Mouse (Mus musculus): ENCODE results near the gene Olfr826.
"Not testable (repeated sequence)": the region's sequence is repeated elsewhere in the genome, so short reads cannot be mapped to it uniquely, and the experiment has no call there.

Gene Olfr826

DNA sequence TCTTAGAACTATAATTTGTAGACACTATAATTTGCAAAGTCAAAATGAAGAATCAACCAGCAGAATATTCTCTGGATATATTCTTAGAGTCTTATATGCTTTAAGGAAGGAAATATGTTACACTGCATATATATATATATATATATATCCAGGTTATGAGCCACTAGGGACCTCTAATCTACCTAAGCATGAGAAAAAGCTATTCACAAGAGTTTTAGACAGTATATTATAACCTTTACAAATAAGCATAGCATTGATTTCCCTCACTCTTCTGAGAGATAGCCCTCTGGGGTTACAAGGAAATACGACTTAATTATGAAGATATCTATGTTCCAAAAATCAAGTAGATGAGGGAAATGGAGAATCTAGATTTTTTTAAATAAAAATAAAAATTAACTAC, at the start of gene Olfr826:
TSS of gene Olfr826 (minus strand) at position 101 of the 400 bp plus-strand sequence.
- no peak for DNase-seq

DNA sequence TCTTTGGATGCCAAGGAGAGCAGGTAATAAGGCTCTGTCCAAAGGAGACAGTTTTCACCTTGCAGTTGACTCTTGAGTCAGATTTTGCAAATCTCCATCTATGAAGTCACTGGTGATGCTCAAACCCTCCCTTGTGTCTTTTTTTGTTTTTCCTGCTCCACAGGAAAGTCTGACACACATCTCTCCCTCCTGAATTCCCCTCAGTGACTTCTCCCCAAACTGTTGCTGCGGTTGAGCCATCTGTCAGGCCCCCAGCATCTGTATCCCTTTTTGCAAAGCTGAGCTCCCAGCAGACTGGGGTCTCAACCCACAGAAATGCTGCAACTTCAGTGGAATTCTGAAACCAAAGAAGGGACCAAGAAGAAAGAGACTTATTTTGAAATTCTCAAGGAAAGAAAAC, 48.1 kb upstream of the Olfr826 start:
- no peak for DNase-seq

DNA sequence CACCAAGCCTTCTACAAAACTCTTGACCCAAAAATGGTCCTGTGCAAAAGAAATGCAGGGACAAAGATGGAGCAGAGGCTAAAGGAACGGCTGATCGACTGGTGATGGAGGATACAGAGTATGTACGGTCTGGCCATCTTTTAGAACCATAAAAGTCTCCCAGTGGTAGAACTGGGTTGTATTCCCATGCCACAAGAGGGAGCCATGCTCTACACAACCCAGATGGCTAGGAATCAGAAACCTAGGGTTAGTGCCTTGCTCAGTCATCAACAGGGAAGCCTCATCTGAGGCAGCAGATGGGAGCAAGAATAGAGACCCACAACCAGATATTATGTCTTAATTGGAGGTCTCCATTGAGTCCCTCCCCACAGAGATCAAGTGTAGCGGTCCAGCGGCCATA, 45.6 kb upstream of the Olfr826 start:
- DNase-seq: no peak

DNA sequence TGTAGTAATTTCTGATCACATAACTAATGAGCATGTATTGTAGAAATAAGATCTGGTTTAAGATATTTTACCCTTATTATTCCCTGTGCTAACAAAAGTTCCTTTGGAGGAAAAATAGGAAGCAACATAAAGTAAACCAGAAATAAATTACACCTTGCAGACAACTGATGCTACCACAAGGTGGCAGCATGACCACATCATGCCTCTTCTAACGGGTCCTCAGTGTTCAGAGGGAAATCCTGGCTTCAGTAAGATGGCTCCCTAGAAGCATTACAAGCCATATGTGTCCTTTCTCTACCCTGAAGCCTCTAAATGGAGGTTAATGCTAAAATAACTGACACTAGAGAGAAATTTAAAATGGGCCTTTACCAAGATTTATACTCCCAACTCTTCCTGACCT, 44.3 kb upstream of the Olfr826 start:
- peak; percentile 54 for DNase-seq

DNA sequence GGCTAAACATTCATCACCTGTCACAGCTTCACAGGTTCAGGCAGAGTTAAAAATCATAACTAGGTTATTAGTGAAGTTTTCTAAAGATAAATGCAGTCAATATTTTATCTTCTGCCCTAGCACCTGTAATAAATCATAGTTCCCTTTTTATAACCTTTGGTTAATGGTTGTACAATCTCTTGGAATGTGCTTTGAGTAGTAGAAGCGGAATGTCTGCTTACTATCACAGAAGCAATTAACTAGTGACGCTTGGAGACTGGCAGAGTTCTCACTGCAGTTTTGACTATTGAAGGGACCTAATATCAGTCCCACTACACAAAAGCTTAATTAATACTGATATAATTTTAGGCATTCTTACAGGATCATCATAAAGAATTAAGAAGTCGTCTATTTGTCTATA, 41.0 kb upstream of the Olfr826 start:
- DNase-seq: no peak

DNA sequence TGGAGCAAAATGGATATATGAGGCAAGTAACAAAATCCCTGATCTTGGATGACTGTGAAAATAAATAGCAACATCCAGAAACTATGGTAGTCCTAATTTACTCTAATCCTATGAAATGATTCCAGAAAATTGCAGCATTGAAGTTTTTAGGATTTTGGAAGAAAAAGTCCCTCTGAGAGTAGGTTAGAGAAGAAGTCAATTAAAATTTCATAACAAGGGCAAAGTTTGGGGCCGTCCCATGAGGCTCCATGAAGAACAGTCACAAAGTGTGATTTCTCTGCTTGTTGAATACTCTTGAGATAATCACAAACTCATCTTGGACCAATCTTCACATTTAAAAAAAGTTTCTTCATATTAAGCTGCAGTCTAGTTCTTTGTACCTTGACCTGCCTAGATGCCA, 30.3 kb upstream of the Olfr826 start, which contains the start of gene Olfr827:
TSS of gene Olfr827 (minus strand) at position 101 of the 400 bp plus-strand sequence.
- DNase-seq: no peak

DNA sequence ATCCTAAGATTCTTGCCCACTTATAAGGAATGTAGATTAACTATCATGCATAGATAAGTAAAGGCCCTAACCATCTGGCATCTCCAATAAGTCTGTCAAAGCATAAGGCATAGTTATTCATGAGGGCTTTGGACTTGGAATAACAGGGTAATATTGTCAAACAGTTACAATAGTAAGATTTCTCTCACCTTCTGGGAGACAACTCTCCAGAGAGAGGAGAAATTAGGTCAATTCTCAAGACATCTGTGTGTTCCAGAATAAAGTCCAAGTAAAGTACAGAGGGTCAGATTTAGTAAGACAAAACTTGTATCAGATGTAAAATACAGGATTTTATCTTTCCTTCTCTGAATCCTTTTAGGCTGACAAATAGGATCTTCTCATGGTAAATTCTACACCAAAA, 17.3 kb downstream of the Olfr826 start, which contains the start of gene Olfr825:
TSS of gene Olfr825 (minus strand) at position 101 of the 400 bp plus-strand sequence.
- no peak for DNase-seq

DNA sequence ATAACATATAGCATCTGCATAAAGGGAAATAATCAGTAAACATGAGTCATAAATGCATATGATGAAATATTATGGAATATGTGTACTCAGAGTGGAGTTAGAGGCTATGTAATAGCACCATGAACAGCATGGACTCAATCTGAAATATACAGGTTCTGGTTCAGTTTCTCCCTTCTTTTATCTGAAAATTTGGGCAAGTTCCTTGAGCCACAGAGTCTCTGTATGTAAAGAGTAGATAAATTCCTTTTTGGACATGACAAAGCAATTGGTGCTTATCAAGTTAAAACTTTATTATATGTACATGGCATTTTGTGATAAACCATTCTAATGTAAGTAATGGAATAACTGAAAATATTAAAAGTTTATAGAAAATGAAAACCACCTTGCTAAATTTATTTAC, 18.8 kb downstream of the Olfr826 start:
- DNase-seq: no peak

DNA sequence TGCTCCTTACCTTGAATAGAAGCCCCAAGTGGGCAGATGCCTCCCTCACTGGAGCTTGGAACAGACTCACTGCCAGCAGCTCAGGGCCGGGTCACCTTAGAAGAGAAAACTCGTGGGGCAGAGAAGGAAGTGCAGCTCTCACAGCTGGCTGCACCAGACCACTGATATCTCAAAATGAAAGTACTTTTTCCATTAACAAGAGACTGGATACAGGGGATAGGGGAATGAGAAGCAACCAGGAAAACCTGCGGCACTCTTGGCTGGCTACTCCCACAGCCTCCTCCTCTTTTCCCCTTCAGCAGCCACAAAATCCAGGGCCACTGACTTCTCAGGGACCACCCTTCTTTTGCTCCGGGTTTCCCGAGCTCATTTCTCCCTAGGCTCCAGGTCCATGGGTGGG, 39.9 kb downstream of the Olfr826 start:
- no peak for DNase-seq

DNA sequence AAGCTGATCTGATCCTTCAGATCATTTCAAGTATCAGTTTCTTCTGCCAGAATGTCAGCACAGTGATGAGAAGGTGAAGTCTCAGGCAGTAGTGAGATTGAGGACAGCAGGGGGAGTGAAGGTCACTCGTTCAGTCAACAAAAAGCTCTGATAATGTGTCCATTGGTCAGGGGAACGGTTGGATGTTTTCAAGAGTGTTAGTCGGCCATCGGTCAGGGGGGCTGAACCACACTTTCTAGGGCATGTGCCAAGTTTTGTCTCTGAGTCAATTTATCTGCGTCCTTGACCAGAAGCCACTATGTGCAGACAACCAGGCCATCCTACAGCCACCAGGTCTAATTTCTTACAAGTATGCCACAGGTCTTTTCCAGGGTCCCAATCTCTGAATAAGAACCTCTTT, 41.5 kb downstream of the Olfr826 start:
- DNase-seq: not testable (repeated sequence)

DNA sequence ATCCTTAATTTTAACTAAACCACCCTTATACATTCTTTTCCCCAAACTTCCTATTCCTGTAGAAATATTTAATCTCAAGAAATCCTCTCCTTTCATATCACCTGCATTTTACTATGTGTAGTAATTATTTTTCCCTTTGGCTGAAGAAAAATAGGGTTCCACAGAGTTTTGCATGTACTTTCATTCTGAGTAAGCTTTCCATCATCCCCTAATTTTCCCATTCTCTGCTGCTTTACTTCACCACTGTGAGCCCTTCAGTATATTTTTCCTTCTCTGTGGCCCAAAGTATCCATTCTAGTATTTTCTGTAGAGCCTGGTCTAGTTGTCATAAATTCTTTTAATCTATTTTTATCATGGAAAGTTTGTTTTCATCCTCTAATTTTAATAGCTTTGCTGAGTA, 49.2 kb downstream of the Olfr826 start:
- DNase-seq: no peak

DNA sequence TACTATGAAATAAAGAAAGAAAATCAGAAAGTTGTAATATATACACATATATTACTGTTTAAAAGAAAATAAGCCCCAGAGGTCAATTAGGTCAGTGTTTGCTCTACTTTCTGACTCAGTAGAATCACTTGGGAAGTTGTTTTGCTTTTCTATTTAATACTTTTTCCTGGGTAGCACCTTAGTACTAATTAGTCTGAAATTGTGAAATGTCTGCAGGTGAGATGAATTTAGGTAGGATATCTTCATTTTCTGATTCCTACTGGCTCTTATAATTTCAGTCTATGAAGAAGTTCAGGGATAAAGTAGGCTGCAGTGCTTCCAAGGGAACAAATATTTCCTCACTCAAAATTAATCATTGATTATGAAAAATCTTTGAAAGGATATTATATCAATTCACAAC, 54.1 kb downstream of the Olfr826 start, which contains the start of gene Olfr824:
TSS of gene Olfr824 (minus strand) at position 101 of the 400 bp plus-strand sequence.
- not testable (repeated sequence) for DNase-seq
